Mouse (Mus musculus) spleen, embryonic (tissue): ENCODE measurements around the gene Spata13.

Experiments
- CTCF ChIA-PET: fragments of 350-600 bp; sonication (Branson Sonifier 250); formaldehyde crosslinking; loops from one replicate; lab custom pipeline; 2022; lab: Charles Lee

The Spata13 gene

DNA sequence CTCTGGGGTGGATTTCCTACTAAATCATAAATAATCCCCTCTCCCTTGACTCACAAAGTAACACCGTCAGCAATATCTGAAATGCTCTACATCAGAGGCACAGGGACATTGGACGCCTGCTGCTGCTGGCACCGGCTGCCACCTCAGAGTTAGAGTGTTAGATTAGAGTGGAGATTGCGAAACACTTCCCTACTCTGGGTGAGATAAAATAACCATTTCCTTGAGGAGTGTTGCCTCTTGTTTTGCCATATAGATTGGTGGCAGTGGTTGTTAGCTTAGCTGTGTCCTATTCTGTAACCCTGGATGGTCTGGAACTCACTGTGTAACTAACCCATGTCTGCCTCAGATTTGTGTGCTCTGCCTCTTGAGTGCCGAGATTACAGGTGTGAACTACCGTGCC lies 111.4 kb downstream of the Spata13 start:
- CTCF ChIA-PET = no interaction called here

DNA sequence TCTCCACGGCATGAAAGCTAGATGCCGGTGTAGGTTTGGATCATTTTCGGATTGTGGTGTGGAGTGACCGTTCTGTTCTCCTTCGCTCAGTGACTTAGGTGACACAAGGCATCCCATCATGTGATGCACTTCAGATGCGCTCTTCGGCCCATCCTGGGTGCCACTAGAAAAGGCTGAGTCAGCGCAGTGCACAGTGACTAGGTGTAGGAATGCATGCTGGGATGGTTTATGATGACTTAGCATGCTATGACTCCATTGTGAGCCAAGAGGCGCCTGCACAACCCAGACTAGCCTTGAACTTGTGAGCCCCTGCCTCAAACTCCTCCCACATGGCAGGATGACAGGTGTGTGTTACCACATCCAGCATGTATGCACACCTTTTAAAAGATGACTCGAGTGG lies 112.3 kb downstream of the Spata13 start:
- CTCF ChIA-PET = no interaction called here

DNA sequence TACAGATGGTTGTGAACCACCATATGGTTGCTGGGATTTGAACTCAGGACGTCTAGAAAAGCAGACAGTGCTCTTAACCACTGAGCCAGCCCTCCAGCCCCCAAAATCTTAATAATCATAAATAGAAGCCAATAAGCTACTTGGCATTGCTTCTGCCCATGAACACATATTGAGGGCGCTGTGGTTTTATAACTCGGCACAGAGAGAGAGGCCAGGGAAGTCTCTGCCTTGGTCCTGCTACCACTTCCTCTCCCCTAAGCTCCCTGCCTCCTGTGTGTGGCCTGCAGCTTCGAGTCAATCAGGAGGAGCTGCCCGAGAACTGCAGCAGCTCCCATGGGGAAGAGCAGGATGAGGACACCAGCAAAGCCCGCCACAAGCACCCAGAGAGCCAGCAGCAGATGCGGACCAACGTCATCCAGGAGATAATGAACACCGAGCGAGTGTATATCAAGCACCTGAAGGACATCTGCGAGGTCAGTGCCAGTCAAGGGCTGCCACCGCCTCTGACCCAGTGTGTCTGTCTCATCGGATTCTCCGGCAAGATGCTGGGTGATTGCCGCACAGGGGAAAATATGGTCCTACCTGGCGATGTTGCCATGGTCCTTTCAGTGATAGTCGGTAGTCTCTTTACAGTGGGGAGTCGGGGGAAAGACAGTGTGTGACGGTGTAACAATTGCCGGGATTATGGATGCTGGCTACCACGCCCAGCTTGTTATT lies 113.5 kb downstream of the Spata13 start:
- CTCF ChIA-PET = interaction anchor here (0.5 kb wide), 1 partner anchor 52 kb away, joined by 3 read pairs; no protein-coding TSS in a partner anchor

DNA sequence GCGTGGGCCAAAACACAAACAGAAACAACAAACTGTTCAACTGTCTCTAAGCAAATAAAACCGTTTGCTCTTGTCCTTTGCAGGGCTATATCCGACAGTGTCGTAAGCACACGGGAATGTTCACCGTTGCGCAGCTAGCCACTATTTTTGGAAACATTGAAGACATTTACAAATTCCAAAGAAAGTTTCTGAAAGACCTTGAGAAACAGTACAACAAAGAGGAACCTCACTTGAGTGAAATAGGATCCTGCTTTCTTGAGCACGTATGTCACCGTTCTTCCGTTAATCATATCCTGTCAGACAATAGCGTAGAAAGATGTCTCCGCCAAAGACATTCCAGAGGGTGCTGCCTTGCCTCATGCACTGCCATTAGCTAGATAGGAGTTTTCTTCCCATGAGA lies 116.1 kb downstream of the Spata13 start:
- CTCF ChIA-PET = no interaction called here

DNA sequence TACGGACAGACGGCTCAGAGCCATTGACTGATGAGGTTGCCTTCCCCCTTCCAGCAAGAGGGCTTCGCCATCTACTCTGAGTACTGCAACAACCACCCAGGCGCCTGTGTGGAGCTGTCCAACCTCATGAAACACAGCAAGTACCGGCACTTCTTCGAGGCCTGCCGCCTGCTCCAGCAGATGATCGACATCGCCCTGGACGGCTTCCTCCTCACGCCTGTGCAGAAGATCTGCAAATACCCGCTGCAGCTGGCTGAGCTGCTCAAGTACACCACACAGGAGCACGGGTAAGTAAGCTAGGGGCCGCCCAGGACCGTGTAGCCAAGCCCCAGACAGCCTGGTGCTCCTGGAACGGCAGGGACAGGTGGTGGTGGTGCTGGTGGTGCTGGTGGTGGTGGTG lies 117.8 kb downstream of the Spata13 start:
- CTCF ChIA-PET = interaction anchor here (0.7 kb wide), 1 partner anchor 287 kb away, joined by 3 read pairs; no protein-coding TSS in a partner anchor

DNA sequence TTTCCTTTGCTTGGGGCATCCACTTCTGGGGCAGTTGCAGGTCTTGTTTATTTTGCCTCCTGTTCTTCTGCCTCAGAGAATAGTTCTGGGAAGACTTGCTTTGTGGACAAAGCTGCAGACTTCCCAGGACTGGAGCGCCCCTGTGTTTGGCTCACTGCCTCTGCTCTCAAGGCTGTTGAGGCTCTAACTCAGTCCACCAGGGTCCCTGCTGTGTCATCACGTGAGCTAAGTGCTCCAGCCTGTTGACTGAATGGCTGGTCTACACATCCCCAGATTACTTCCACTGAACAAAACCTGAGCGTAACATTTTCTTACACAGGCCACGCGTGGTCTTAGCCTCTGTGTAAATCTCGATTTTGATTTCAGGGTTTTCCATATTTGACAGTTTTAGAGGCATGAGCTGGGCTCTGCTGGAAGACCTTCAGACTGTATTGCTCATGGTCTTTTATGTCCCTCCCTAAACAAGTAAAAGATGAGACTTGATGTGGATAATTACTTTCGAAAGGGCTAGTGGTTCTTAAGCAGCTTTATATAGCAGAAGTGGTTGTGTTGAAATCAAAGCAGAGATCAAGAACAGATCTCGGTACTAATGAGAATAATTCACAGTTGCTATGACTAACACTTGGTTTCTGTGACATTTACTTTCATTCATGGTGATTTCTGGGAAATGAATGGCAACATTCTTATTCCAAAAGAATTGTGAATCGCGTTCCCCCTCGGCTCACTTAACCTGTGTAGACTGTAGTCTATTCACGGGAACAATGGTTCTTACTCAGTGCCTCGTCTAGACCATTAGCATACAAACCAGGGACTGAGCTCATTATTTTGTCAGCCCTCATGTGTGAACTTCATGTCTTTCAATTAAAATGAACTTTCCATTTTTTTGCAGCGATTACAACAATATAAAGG lies 119.3 kb downstream of the Spata13 start:
- CTCF ChIA-PET = interaction anchor here (0.7 kb wide), 1 partner anchor 21 kb away, joined by 4 read pairs; no protein-coding TSS in a partner anchor

DNA sequence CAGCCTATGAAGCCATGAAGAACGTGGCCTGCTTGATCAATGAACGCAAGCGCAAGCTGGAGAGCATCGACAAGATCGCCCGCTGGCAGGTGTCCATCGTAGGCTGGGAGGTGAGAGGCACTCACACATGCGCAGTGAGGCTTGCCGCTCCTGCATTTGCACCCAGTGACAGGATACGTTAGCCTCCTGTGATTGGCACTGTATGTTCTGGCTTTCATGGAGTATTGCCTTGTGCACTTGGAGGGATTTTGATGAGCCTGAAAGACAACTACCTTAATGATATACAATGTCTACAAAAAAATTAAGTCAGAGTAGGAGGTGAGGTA lies 120.0 kb downstream of the Spata13 start:
- CTCF ChIA-PET = no interaction called here

DNA sequence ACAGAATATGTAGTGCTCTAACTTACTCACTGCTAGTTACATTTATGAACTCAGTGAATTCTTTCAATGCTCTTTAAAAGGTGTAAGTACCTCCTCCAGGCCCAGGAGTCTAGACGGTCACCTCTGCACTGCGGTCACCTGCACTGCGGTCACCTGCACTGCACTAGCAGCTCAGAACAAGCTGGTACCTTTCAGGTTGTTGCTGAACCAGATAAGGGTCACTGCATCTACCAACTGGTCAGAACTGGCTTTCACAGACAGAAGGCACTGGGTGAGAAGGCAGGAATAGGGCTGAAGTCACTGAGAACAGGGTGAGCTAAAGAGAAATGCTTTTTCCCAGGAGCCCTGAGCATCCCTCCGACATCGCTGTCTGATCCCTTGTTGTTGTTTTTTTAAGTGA lies 120.9 kb downstream of the Spata13 start:
- CTCF ChIA-PET = no interaction called here

DNA sequence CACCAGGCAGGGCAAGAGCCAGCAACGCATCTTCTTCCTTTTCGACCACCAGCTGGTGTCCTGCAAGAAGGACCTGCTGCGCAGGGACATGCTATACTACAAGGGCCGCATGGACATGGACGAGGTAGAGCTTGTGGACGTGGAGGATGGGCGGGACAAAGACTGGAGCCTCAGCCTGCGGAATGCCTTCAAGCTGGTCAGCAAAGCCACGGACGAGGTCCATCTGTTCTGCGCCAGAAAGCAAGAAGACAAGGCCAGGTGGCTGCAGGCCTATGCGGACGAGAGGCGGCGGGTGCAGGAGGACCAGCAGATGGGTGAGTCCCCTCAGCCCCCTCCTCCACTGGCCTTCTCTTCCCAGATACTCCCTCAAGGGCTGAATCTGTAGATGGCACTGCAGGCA lies 122.5 kb downstream of the Spata13 start:
- CTCF ChIA-PET = no interaction called here

DNA sequence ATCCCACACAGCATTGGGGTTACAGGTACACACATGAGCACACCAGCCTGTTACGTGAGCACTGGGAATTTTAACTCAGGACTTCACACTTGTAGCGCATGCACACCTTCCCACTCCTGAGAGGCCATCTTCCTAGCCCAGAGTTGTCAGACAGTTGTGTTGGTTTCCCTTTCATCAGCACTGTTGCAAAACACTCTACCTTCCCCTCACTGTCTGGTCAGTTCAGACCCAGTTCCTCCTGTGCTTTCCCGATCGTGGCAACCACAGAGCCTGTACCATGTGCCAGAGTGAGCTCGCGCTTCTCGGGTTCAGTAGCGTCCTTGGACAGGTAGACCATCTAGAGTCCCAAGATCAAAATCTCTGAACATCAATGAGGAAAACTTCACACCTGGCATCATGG lies 123.5 kb downstream of the Spata13 start:
- CTCF ChIA-PET = no interaction called here

DNA sequence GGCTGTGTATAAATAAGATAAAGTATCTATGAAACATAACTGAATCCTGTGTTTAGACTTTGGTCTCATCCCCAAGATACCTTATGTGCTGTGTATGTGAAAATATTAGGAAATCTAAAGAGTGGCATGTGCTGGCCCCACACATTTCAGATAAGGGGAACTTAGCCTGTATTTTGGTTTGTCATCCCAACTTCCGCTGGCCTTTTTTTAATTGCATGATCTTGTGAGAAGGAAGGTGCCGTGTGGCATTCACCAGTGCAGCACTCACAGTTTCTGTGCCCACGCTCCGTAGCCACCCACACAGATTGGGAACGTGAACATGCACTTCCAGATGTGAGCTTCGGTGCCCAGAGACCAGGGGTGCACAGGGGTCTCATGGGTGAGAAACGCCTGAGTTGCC lies 123.9 kb downstream of the Spata13 start:
- CTCF ChIA-PET = no interaction called here

DNA sequence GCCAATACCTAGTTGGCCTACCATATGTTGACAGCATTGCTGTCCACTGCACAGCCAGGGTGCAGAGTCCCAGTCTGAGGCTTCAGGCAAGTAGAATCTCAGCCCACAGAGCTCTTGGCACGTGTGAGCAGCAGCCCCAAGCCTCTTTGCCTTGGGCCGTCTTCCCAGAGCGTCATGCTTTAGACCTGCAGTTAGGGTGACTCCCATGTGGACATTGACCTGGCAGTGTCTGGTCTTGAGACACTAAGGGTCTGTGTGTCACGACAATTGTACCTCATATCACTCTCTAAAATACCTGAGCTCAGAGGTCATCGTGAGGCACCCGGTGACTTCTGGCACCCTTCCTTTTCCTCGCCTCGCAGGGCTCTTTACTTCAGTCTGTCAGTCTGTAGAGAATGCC lies 125.3 kb downstream of the Spata13 start:
- CTCF ChIA-PET = interaction anchor here (0.5 to 0.6 kb wide), 2 partner anchors 70 to 239 kb away, joined by 3 to 4 read pairs; no protein-coding TSS in a partner anchor

DNA sequence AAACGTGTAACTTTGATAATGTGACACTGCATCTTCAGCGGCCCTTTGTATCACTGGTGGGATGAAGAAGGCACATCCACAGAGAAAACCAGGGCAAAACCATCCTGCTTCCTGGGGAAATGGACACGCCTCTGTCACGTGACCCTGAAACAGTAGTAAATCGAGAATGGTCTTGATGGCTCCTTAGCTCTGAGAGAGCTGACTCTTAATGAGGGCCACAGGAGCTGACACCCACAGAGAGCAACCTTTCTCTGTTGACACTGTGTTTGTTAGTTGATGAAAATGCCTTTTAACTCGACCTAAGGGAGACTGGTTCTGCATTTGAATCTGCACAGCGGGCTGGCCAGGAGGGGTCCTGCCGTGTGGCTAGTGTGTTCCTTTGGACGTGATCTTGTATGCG lies 128.0 kb downstream of the Spata13 start:
- CTCF ChIA-PET = interaction anchor here (0.8 kb wide), 1 partner anchor 43 kb away, joined by 3 read pairs; no protein-coding TSS in a partner anchor

DNA sequence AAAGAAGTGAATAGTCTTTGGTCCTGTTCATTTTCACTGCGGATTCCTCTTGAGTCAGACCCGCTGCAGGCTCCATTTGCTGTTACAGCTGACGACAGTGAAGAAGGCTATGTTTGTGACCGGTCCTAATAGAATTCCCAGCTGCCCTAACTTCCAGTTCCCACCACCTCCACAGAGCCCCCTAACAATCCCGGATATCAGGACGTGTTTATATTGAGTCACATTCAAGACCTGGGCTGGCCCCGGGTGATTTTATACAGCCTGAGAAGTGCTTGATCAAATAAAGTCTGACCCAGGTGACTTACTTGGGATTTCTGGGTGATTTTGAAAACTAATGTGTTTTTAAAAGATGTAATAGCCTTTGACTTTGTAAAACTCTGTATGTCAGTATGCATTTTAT lies 129.0 kb downstream of the Spata13 start:
- CTCF ChIA-PET = no interaction called here

DNA sequence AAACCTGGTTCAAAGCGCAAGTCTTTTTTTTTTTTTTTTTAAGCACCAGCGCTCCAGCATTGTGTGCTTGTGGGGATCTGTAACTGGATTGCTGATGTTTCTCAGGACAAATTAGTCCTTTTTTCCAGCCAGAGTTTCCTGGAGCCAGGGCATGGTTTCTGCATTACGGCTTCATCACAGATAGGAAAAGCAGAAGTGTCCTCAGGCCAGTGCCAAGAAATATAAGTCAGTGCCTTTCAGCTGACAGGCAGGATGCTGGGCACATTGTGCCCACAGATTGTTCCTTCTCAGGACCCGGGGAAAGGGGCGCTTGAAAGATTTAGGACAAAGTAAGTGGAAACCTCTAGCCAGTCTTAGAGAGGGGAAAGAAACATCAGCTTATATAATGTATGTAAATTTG lies 129.9 kb downstream of the Spata13 start:
- CTCF ChIA-PET = no interaction called here

DNA sequence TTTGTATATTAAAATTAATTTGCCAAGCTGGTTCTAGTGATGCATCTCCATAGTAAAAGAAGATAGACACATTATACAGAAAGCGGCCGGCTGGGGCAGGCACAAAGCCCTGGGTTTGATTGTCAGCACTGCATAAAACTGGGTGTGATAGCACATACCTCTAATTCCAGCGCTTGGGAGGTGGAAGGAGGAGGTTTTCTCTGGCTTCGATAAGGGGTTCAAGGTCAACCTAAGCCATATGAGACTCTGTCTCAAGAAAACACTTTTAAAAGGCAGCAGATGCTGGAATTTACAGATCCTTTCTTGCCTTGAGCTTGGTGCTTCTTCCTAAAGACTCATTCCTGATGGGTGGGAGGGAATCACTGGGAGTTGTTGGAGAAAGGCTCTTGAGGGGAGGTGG lies 130.7 kb downstream of the Spata13 start:
- CTCF ChIA-PET = no interaction called here

DNA sequence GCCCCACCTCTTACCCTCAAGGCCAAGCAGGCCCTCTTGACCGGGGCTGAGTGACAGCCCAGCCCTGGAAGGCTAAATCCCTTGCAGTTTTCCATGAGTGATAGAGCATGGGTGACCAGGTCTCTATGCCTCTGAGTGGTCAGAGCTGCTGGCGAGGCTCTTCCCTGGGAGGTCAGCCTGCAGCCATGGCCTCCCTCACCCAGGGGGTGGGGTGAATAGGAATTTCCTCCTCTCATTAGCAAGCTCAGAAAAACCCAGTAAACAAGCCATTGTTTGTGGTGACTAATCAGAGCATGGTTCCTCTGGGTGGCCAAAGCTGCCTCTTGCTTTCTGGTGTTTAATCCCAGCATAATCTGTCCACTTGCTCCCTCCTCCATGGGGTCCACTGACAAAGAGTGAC lies 131.2 kb downstream of the Spata13 start:
- CTCF ChIA-PET = no interaction called here

DNA sequence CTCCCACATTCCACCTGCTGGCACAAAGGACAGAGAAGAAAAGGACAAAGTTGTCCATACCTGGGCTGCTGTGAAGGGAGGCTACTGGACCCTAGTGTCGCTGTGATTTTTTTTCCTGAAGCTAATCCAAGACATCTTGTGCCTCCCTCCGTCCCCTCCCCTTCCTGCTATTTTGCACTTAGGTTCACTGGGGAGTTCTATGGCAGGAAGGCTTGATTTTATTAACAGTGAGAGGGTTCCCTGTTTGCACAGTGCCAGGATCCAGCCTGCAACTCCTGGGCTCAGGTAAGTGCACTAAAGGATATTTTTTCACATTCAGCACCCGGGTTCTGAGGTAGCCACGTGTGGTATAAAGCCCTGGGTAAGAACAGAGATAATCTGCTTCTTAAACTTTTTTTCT lies 134.1 kb downstream of the Spata13 start, which contains the start of gene C1qtnf9:
C1qtnf9 (plus strand) TSS at position 251 of the 400 bp plus-strand sequence.
- CTCF ChIA-PET = no interaction called here

DNA sequence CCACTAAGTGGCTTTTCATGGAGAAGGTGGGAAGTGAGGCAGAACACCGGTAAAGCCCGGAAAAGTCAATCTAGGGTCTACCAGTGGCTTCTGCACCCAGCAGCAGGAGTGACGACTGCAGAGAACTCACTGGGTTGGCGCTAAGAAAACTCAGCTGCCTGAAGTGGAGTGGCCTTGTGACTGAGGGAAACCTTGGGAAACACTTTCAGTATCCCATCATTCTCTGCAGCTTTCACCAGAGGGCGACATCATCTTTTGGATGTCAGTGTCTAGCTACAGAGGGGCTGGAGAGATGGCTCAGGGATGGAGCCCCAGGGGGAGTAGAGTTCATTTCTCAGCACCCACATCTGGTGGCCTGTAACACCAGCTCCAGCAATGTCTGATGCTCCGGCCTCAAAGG lies 135.5 kb downstream of the Spata13 start:
- CTCF ChIA-PET = interaction anchor here (0.7 to 1.1 kb wide), 2 partner anchors 12 to 256 kb away, joined by 3 to 5 read pairs; no protein-coding TSS in a partner anchor

DNA sequence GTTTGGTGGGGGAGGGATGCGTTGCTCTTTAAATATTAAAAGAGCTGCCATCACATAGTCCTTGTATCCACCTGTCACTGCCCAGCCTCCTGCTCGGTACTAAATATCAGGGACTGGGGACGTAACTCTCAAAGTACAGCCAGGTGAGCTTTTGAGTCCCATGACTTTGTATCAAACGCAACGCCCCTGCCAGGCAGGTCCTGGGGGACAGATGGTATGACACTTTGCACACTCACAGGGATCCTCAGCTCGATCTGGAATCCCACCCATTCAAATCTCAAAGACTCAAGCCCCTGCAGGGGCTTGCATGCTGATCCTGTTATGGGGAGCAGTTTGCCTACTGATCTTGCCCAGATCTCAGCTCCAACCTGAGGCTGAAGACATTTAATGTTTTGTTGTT lies 136.8 kb downstream of the Spata13 start:
- CTCF ChIA-PET = interaction anchor here (0.8 to 1.1 kb wide), 4 partner anchors 10 to 58 kb away, joined by 3 to 5 read pairs (median 3); no protein-coding TSS in a partner anchor

DNA sequence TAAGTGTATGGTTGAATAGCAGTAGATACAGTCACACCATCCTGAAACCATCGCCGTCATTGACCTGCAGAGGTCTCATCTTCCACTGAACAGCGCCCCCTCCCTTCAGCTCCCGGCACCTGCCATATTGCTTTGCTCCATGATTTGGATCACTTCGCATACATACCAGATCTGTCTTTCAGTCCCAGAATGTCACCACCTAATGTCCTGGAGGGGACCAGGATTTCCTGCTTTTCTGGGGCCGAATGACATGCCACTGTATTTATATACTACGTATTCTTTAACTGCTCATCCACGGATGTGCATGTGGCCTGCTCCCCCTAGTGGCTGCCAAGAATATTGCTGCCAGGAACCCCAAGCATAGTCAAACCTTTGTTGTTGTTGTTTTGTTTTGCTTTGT lies 137.3 kb downstream of the Spata13 start:
- CTCF ChIA-PET = interaction anchor here (0.7 to 1.1 kb wide), 5 partner anchors 11 to 506 kb away, joined by 3 to 7 read pairs (median 3); no protein-coding TSS in a partner anchor

DNA sequence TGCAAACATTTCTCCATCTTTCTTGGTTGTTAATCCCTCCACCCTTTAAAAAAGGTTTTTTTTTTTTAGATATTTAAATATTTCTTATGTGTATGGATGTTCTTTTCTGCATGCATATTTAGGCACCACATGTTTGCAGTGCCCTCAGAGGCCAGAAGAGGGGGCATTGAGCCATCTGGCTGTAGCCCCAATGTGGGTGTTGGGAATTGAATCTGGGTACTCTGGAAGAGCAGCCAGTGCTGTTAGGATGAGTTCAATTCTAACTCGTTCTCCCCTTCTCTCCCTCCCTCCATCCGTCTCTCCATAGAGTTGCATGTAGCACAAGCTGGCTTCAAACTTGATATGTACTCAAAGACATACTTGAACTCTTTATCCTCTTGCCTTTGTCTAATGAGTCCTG lies 139.7 kb downstream of the Spata13 start:
- CTCF ChIA-PET = no interaction called here
